Mouse (Mus musculus): ENCODE measurements around the gene Slc25a21.

DNA sequence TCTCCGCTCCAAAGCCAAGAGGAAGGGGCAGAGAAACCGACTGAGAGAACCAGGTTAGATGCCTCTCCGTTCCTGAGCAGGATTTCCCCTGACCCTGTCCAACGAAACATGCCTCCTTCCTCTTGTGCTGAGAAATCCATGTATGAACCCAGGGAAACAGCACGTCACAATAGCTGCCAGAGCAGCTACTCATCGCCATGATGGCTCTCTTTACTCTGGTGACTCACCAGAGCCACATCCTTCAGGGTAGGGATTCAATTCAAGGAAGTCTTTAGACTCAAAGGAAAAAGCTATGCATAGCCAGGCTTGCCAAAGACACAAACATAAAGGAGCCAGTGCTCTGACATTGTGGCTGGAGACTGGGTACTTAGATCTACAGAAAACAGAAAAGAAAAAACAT is 37.4 kb downstream of the Slc25a21 start:
- TF ChIP-seq CTCF (IDR thresholded peaks at IDR 0.05; ENCODE audit: low read depth, low read length) = no peak
- no peak for TF ChIP-seq POLR2A (IDR thresholded peaks at IDR 0.05; ENCODE audit: extremely low read depth, insufficient read depth, low read length)
